Mouse (Mus musculus) stomach, embryonic 16.5 days (tissue): ENCODE results near the gene Bcat2. TPM values are rescaled to one million over a fixed set of nuclear protein-coding genes. Genes with fewer than 3 reads are reported as not detected.

ENCODE experiments used
- ATAC-seq: fragments of 200-750 bp; cut with Nextera tagmentation; 2 replicates; pipeline ENCODE4 v1.8.0; 2017; ENCODE audit warnings: moderate number of reproducible peaks, moderate TSS enrichment; ENCODE audit not compliant: insufficient read depth, low FRiP score
- H3K27ac ChIP-seq: fragments of 300-500 bp; sonication (generic); 2 replicates; pipeline ENCODE4 v1.5.1; 2014; ENCODE audit warnings: low read length
- H3K27me3 ChIP-seq: fragments of 300-500 bp; sonication (generic); 2 replicates; pipeline ENCODE4 v1.6.1; 2014; ENCODE audit warnings: low read length, control low read depth, mixed read lengths; ENCODE audit not compliant: control insufficient read depth, insufficient read depth
- H3K36me3 ChIP-seq: fragments of 300-500 bp; sonication (generic); 2 replicates; pipeline ENCODE4 v1.6.1; 2014; ENCODE audit warnings: low read length; ENCODE audit not compliant: control insufficient read depth, insufficient read depth
- H3K4me1 ChIP-seq: fragments of 300-500 bp; sonication (generic); 2 replicates; pipeline ENCODE4 v1.6.1; 2014; ENCODE audit warnings: low read length, control low read depth, mixed read lengths; ENCODE audit not compliant: control insufficient read depth, insufficient read depth
- H3K4me2 ChIP-seq: fragments of 300-500 bp; sonication (generic); 2 replicates; pipeline ENCODE4 v1.6.1; 2014; ENCODE audit warnings: low read depth, low read length, mixed read lengths
- H3K4me3 ChIP-seq: fragments of 300-500 bp; sonication (generic); replicated peaks from 2 replicates; pipeline ENCODE4 v1.5.1; 2014; ENCODE audit warnings: mild to moderate bottlenecking, low read length
- H3K9ac ChIP-seq: fragments of 300-500 bp; sonication (generic); 2 replicates; pipeline ENCODE4 v1.6.1; 2014; ENCODE audit warnings: low read length
- H3K9me3 ChIP-seq: fragments of 300-500 bp; sonication (generic); replicated peaks from 2 replicates; pipeline ENCODE4 v1.6.1; 2016; ENCODE audit warnings: low read length, control low read depth; ENCODE audit not compliant: control insufficient read depth
- WGBS: fragments of 180-500 bp; shearing (Covaris S2); extraction: QIAGEN DNeasy Blood & Tissue Kit; methylation state at CpG from one replicate; pipeline ENCODE4 v1.1.7; 2014; 5-methylcytosine and 5-hydroxymethylcytosine counted together
- polyA plus RNA-seq: library from polyadenylated mRNA; unstranded; fragments of >200 nt; fragmentation: Nextera tagmentation; extraction: Ambion mirVana; gene quantifications from 2 replicates; pipeline ENCODE4 v1.2.1, GENCODE M21; 2015

The Bcat2 gene
- polyA plus RNA-seq, 1 experiment from 2014 or later: 95.7 TPM

- Histone ChIP-seq H3K27me3 (no peaks in the 10 kb centered on the region), H3K4me1 (peaks cover 4% of the 10 kb centered on the region; the same call in 1 of the 2 replicates), H3K9me3 (no peaks in the 10 kb centered on the region), H3K27ac (no peak overlapping the region), H3K36me3 (peaks cover 3% of the 10 kb centered on the region), H3K4me2 (no peak overlapping the region), H3K9ac (no peak overlapping the region), H3K4me3 (no peak overlapping the region)
- no peak for ATAC-seq
- WGBS: 55% methylated on average over 3 of the region's 3 CpGs
Measured at GRCm38 (mm10) chr7:45590874-45591273, 20.9 kb downstream of the Bcat2 start.

DNA sequence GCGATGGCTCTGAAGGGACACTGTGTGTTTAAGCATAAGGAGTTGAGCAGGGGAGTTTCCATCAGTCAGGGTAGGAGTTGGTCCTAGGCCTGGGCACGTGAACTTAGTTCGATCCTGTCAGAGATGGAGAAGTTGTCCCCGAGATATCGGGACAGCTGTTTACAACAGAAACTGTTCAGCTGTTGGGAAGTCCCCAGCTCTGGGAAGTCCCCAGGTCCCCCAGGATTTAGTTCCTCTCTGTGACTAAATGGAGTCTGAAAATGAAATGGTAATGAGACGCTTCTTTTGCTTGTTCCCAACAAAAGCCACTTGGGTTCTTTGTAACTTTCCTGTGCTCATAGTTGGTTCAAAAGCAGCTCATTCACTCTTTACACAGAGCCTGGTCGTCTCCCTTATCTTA, 21.9 kb downstream of the Bcat2 start:
- Histone ChIP-seq H3K4me2 (no peak overlapping the region), H3K36me3 (no peaks in the 10 kb centered on the region), H3K4me1 (peaks cover 4% of the 10 kb centered on the region; the same call in 1 of the 2 replicates), H3K9me3 (no peaks in the 10 kb centered on the region), H3K27me3 (no peaks in the 10 kb centered on the region), H3K4me3 (no peak overlapping the region), H3K27ac (no peak overlapping the region), H3K9ac (no peak overlapping the region)
- ATAC-seq: no peak
- WGBS: 70% methylated on average over 7 of the region's 7 CpGs

DNA sequence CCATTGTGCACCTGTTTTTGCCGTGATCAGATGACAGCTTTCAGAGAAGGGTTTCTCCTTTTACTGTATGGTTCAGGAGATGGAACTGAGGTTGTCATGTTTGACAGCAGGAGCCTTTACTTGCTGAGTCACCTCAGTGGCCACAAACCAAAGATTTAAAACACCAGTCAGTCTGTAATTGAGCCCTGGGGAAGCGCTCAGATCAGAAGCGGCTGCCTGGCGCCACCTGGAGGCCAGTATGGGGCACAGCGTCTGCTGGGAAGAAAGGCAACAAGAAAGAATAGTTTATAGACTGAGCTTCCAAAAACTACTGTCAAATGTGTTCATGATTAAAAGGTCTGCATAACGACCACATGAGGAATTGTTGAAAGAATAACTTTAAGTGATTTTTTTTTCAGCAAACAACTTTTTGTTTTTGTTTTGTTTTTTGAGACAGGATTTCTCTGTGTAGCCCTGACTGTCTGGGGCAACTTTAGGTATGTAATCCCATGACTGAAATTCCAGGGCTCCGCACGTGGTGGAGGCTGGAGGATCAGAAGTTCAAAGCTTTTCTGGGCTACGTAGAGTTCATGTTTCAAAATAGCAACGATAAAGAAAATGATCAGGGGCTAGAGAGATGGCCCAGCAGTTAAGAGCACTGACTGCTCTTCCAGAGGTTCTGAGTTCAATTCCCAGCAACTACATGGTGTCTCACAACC, 23.3 kb downstream of the Bcat2 start:
- no peak for ATAC-seq

GRCm38 (mm10) chr7:45595176-45595575, 25.2 kb downstream of the Bcat2 start:
- 83% methylated on average over 4 of the region's 4 CpGs for WGBS
- Histone ChIP-seq H3K4me2 (no peak overlapping the region), H3K36me3 (no peaks in the 10 kb centered on the region), H3K27me3 (no peaks in the 10 kb centered on the region), H3K9ac (no peak overlapping the region), H3K4me1 (peaks cover 6% of the 10 kb centered on the region; the same call in 1 of the 2 replicates), H3K4me3 (no peak overlapping the region), H3K27ac (no peak overlapping the region), H3K9me3 (no peaks in the 10 kb centered on the region)
- no peak for ATAC-seq

More for the DNA sequence above, 23.3 kb downstream of the Bcat2 start:
- Histone ChIP-seq H3K4me2 (no peak overlapping the region), H3K27ac (no peak overlapping the region), H3K9ac (no peak overlapping the region), H3K9me3 (no peaks in the 10 kb centered on the region), H3K27me3 (no peaks in the 10 kb centered on the region), H3K4me1 (peaks cover 4% of the 10 kb centered on the region; the same call in 1 of the 2 replicates), H3K4me3 (no peak overlapping the region), H3K36me3 (no peaks in the 10 kb centered on the region)
- 21% methylated on average over 10 of the region's 10 CpGs for WGBS

- 78% methylated on average over 1 of the region's 1 CpGs for WGBS
- Histone ChIP-seq H3K27ac (no peak overlapping the region), H3K36me3 (no peaks in the 10 kb centered on the region), H3K4me1 (peaks cover 6% of the 10 kb centered on the region; the same call in 1 of the 2 replicates), H3K27me3 (no peaks in the 10 kb centered on the region), H3K9me3 (no peaks in the 10 kb centered on the region), H3K4me2 (no peak overlapping the region), H3K4me3 (no peak overlapping the region), H3K9ac (no peak overlapping the region)
- no peak for ATAC-seq
Measured at GRCm38 (mm10) chr7:45596107-45596506, 26.2 kb downstream of the Bcat2 start.

DNA sequence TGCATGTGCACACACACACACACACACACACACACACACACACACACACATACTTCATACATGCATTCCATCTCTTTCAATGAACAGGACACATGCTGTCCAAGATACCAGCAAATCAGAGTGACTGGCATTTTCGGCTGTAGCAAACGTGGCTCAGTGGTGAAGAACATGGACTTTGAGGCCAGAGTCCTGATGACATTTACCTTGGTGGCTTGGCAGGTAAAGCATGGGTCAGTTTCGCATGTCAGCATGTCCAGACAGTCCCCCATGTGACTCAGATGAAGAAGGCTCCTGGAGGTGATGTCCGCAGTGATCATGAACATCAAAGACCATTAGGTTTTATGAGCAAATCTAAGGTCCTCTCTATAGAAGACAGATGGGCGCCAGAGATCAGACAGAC, 27.1 kb downstream of the Bcat2 start:
- ATAC-seq: no peak

DNA sequence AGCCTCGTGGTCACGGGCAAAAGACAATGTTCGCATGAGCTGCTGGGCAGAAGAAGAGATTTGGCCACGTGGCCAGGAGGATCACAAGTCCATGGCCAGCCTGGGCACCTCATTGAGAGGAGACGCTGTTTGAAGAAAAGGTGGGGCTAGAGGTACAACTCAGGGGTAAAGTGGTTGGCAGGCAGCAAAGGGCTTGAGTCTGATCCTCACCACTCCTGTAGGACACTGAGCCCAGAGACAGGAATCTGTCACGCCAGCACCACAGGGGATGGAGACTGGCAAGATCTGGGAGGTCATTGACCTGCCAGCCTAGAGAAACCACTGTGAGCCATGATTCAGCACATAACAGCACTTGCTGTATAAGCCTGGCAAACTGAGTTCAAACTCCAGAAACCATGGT, 27.6 kb downstream of the Bcat2 start:
- Histone ChIP-seq H3K9ac (no peak overlapping the region), H3K4me2 (no peak overlapping the region), H3K36me3 (no peaks in the 10 kb centered on the region), H3K4me1 (peaks cover 6% of the 10 kb centered on the region; the same call in 1 of the 2 replicates), H3K9me3 (no peaks in the 10 kb centered on the region), H3K27me3 (no peaks in the 10 kb centered on the region), H3K27ac (no peak overlapping the region), H3K4me3 (no peak overlapping the region)
- no peak for ATAC-seq
- 85% methylated on average over 6 of the region's 6 CpGs for WGBS

More for the DNA sequence above, 27.1 kb downstream of the Bcat2 start:
- 86% methylated on average over 5 of the region's 5 CpGs for WGBS
- Histone ChIP-seq H3K4me2 (no peak overlapping the region), H3K4me1 (peaks cover 6% of the 10 kb centered on the region; the same call in 1 of the 2 replicates), H3K36me3 (no peaks in the 10 kb centered on the region), H3K4me3 (no peak overlapping the region), H3K9ac (no peak overlapping the region), H3K9me3 (no peaks in the 10 kb centered on the region), H3K27ac (no peak overlapping the region), H3K27me3 (no peaks in the 10 kb centered on the region)

- Histone ChIP-seq H3K4me1 (peaks cover 6% of the 10 kb centered on the region; the same call in 1 of the 2 replicates), H3K4me3 (no peak overlapping the region), H3K9ac (peak overlapping the region; percentile 30), H3K27ac (no peak overlapping the region), H3K9me3 (no peaks in the 10 kb centered on the region), H3K4me2 (peak overlapping the region; percentile 3; the same call in 1 of the 2 replicates), H3K36me3 (no peaks in the 10 kb centered on the region), H3K27me3 (no peaks in the 10 kb centered on the region)
- WGBS: 37% methylated on average over 18 of the region's 18 CpGs
- ATAC-seq: peak; percentile 74
Measured at GRCm38 (mm10) chr7:45598960-45599879, 29.3 kb downstream of the Bcat2 start.
